Mouse (Mus musculus) kidney, adult 18-20 months (tissue): ENCODE results near the gene Ankrd24.
A peak's percentile ranks its signal among the peaks of the same experiment; 100 is the strongest.
"Not testable (repeated sequence)": the region's sequence is repeated elsewhere in the genome, so short reads cannot be mapped to it uniquely, and the experiment has no call there.

ENCODE experiments used
- DNase-seq: peaks from one replicate; pipeline ENCODE4 v3.0.0; 2021

Gene Ankrd24

GRCm38 (mm10) chr10:81605974-81606751, 22.2 kb upstream of the Ankrd24 start, which contains the start of gene BC025920:
Gene BC025920 (plus strand): TSS chr10:81606270.
- peak; percentile 92 for DNase-seq

GRCm38 (mm10) chr10:81608308-81608707, 20.0 kb upstream of the Ankrd24 start:
- no peak for DNase-seq

- no peak for DNase-seq
Observed at GRCm38 (mm10) chr10:81612779-81613178, 15.6 kb upstream of the Ankrd24 start.

- no peak for DNase-seq
Observed at GRCm38 (mm10) chr10:81615486-81615885, 12.9 kb upstream of the Ankrd24 start.

- DNase-seq, result no peak
Observed at GRCm38 (mm10) chr10:81619976-81620375, 8.4 kb upstream of the Ankrd24 start.

GRCm38 (mm10) chr10:81620786-81621185, 7.6 kb upstream of the Ankrd24 start:
- DNase-seq, result no peak

GRCm38 (mm10) chr10:81623441-81623840, 4.9 kb upstream of the Ankrd24 start:
- no peak for DNase-seq

- DNase-seq, result no peak
Observed at GRCm38 (mm10) chr10:81626101-81626993, 2.0 kb upstream of the Ankrd24 start.

GRCm38 (mm10) chr10:81626994-81627835, 1.1 kb upstream of the Ankrd24 start, which contains the start of gene Sirt6:
Gene Sirt6 (minus strand): TSS chr10:81627797.
- peak; percentile 91 for DNase-seq

- DNase-seq, result no peak
Observed at GRCm38 (mm10) chr10:81627836-81628220, 512 bp upstream of the Ankrd24 start.

GRCm38 (mm10) chr10:81633253-81634099, 5.1 kb downstream of the Ankrd24 start:
- DNase-seq, result peak; percentile 86

- no peak for DNase-seq
Observed at GRCm38 (mm10) chr10:81636338-81636737, 8.0 kb downstream of the Ankrd24 start.

- DNase-seq, result no peak
Observed at GRCm38 (mm10) chr10:81638101-81638500, 9.8 kb downstream of the Ankrd24 start.

GRCm38 (mm10) chr10:81640825-81641224, 12.5 kb downstream of the Ankrd24 start:
- not testable (repeated sequence) for DNase-seq

- no peak for DNase-seq
Observed at GRCm38 (mm10) chr10:81641566-81641965, 13.2 kb downstream of the Ankrd24 start.

- no peak for DNase-seq
Observed at GRCm38 (mm10) chr10:81641978-81642647, 13.8 kb downstream of the Ankrd24 start.

GRCm38 (mm10) chr10:81642648-81643448, 14.5 kb downstream of the Ankrd24 start:
- DNase-seq, result no peak

GRCm38 (mm10) chr10:81643449-81644055, 15.2 kb downstream of the Ankrd24 start:
- peak; percentile 95 for DNase-seq

GRCm38 (mm10) chr10:81644162-81644561, 15.8 kb downstream of the Ankrd24 start:
- no peak for DNase-seq

GRCm38 (mm10) chr10:81644716-81645115, 16.4 kb downstream of the Ankrd24 start:
- no peak for DNase-seq
